In genomic region chr1:97659405-97659804, GRCm38 (mm10) we compare ENCODE assay signal across 8 mouse cellular contexts. TPM values are rescaled to one million over a fixed set of nuclear protein-coding genes. Genes with fewer than 3 reads are reported as not detected.
DNase-seq lines count a peak whose midpoint lies in the region; ATAC-seq and TF ChIP-seq lines count a peak whose summit lies in the region.

No protein-coding gene starts in this region.

- H3K9ac ChIP-seq in forebrain, embryonic 12.5 days = peak overlapping the region; percentile 94
- H3K9ac ChIP-seq in liver, postnatal 0 days (replicated peaks) = peak overlapping the region; percentile 91

- no peak for TF ChIP-seq CTCF in spleen, adult 2 months (IDR thresholded peaks at IDR 0.05; ENCODE audit: extremely low read depth, insufficient read depth, insufficient read length, insufficient replicate concordance)
- TF ChIP-seq CTCF in liver, postnatal 0 days (IDR thresholded peaks at IDR 0.05; ENCODE audit: low read depth) = no peak
- no peak for TF ChIP-seq CTCF in small intestine, adult 2 months (IDR thresholded peaks at IDR 0.05; ENCODE audit: extremely low read depth, insufficient read length, insufficient replicate concordance, low read depth, low read length)

- no peaks in the 10 kb centered on the region for H3K9me3 ChIP-seq in forebrain, embryonic 12.5 days
- no peaks in the 10 kb centered on the region for H3K9me3 ChIP-seq in liver, postnatal 0 days (ENCODE audit: low read length)

- H3K27ac ChIP-seq in spleen, adult 2 months (ENCODE audit: insufficient read depth, low read length) = peak overlapping the region; percentile 80; the same call in 1 of the 2 replicates
- H3K27ac ChIP-seq in forebrain, embryonic 12.5 days = no peak overlapping the region
- peak overlapping the region; percentile 97 for H3K27ac ChIP-seq in liver, postnatal 0 days (ENCODE audit: low read depth)
- 0 out of 2 replicates have a peak overlapping the region, but pooled peaks have one; percentile 19 for H3K27ac ChIP-seq in small intestine, adult 2 months (ENCODE audit: insufficient read depth, low read depth, low read length)

- H3K4me1 ChIP-seq in spleen, adult 2 months (ENCODE audit: control insufficient read depth, insufficient read depth, insufficient read length) = peaks cover 12% of the 10 kb centered on the region
- H3K4me1 ChIP-seq in forebrain, embryonic 12.5 days = peaks cover 56% of the 10 kb centered on the region
- peaks cover 42% of the 10 kb centered on the region for H3K4me1 ChIP-seq in liver, postnatal 0 days (ENCODE audit: insufficient read depth)
- H3K4me1 ChIP-seq in small intestine, adult 2 months (ENCODE audit: control insufficient read depth, insufficient read depth, insufficient read length, low read length) = peaks cover 8% of the 10 kb centered on the region; the same call in 1 of the 2 replicates

- no peak for TF ChIP-seq EP300 in liver, postnatal 0 days (IDR thresholded peaks at IDR 0.05; ENCODE audit: low read depth)

- no peak for ATAC-seq in forebrain, embryonic 12.5 days (ENCODE audit: low FRiP score)
- no peak for ATAC-seq in liver, postnatal 0 days

- no peaks in the 10 kb centered on the region for H3K36me3 ChIP-seq in spleen, adult 2 months (ENCODE audit: control insufficient read depth, insufficient read depth, low read length)
- no peaks in the 10 kb centered on the region for H3K36me3 ChIP-seq in forebrain, embryonic 12.5 days (replicated peaks)
- peaks cover 2% of the 10 kb centered on the region; the same call in 1 of the 2 replicates for H3K36me3 ChIP-seq in liver, postnatal 0 days (replicated peaks; ENCODE audit: insufficient read depth, low read length)
- no peaks in the 10 kb centered on the region for H3K36me3 ChIP-seq in small intestine, adult 2 months (ENCODE audit: control insufficient read depth, insufficient read depth, low read length)

- 9% methylated on average over 7 of the region's 7 CpGs for WGBS in spleen, adult 2 months
- 24% methylated on average over 7 of the region's 7 CpGs for WGBS in forebrain, embryonic 12.5 days
- 31% methylated on average over 7 of the region's 7 CpGs for WGBS in liver, postnatal 0 days (ENCODE audit: insufficient replicate concordance)
- 62% methylated on average over 7 of the region's 7 CpGs for WGBS in small intestine, adult 2 months

- 0 out of 2 replicates have a peak, but pooled peaks cover 2% of the 10 kb centered on the region for H3K27me3 ChIP-seq in spleen, adult 2 months (ENCODE audit: control insufficient read depth, insufficient read depth, low read length)
- no peaks in the 10 kb centered on the region for H3K27me3 ChIP-seq in forebrain, embryonic 12.5 days
- H3K27me3 ChIP-seq in liver, postnatal 0 days (ENCODE audit: insufficient read depth, low read length) = no peaks in the 10 kb centered on the region
- H3K27me3 ChIP-seq in small intestine, adult 2 months (ENCODE audit: control insufficient read depth, insufficient read depth, low read length) = no peaks in the 10 kb centered on the region

- H3K4me2 ChIP-seq in forebrain, embryonic 12.5 days = peak overlapping the region; percentile 62
- H3K4me2 ChIP-seq in liver, postnatal 0 days (ENCODE audit: low read depth, low read length) = peak overlapping the region; percentile 89

- DNase-seq in spleen, adult 2 months (ENCODE audit: low read depth in 1 of 2, low spot score in 2 of 2) = peak; percentile 40 to 74
- no peak for DNase-seq in spleen, postnatal 4 days (ENCODE audit: low spot score in 2 of 2)
- no peak for DNase-seq in liver, postnatal 0 days
- DNase-seq in gastrocnemius, adult 8-10 months (ENCODE audit: low spot score in 2 of 2) = no peak
- no peak for DNase-seq in adipocyte (ENCODE audit: low spot score)
- no peak for DNase-seq in adrenal gland, postnatal 36 days

- TF ChIP-seq POLR2A in spleen, adult 2 months (IDR thresholded peaks at IDR 0.05; ENCODE audit: low read depth, low read length) = no peak
- no peak for TF ChIP-seq POLR2A in small intestine, adult 2 months (IDR thresholded peaks at IDR 0.05; ENCODE audit: low read depth, low read length)

- H3K4me3 ChIP-seq in spleen, adult 2 months (ENCODE audit: extremely low read depth, insufficient read depth, insufficient read length) = peak overlapping the region; percentile 54
- H3K4me3 ChIP-seq in forebrain, embryonic 12.5 days (replicated peaks) = peak overlapping the region; percentile 91
- H3K4me3 ChIP-seq in liver, postnatal 0 days (ENCODE audit: low read depth, low read length) = peak overlapping the region; percentile 96
- no peak overlapping the region for H3K4me3 ChIP-seq in small intestine, adult 2 months (ENCODE audit: low read depth, low read length)

RNA-seq across cellular contexts. Expression of gene D1Ertd622e, which starts 2.5 kb away (rescaled TPM):
- 23.1 and 24.3 TPM in 2 replicates for polyA plus RNA-seq in spleen, adult 2 months (2012; rRNA removed)
- polyA plus RNA-seq in forebrain, embryonic 12.5 days (2016; fragmentation: Nextera tagmentation; extraction: Ambion mirVana) = 44.1 and 52.2 TPM in 2 replicates
- 21.2 and 23.8 TPM in 2 replicates for polyA plus RNA-seq in liver, postnatal 0 days (2015; fragmentation: Nextera tagmentation; extraction: Ambion mirVana)
- 24.9 and 49.4 TPM in 2 replicates for polyA plus RNA-seq in small intestine, adult 2 months (2012; rRNA removed)
- total RNA-seq in gastrocnemius, adult 8-10 months (2022) = 10 to 100 TPM; 15.8 to 29.3 (median 25.3) TPM
- total RNA-seq in adrenal gland, postnatal 36 days (2021) = 10 to 100 TPM; 14.6 to 18.0 TPM

Comparison
In these comparisons a context has a peak if more than half of its experiments do, and no peak if none do; other contexts are left out.
1. DNase-seq: peak in spleen, adult 2 months (2 of 2); none in spleen, postnatal 4 days (0 of 2), liver, postnatal 0 days (single experiment), gastrocnemius, adult 8-10 months (0 of 2), adipocyte (single experiment) and adrenal gland, postnatal 36 days (0 of 2).